Mouse (Mus musculus) ES-E14 (cell line): Measurements from ENCODE around the gene Odf3l2. TPM values are rescaled to one million over a fixed set of nuclear protein-coding genes. Genes with fewer than 3 reads are reported as not detected.

Source experiments
- DNase-seq: peaks from one replicate; pipeline ENCODE4 v3.0.0-alpha.2; 2013; ENCODE audit warnings: low read depth, low spot score
- H3K27ac ChIP-seq: 2 replicates; pipeline ENCODE4 v1.5.1; 2012; ENCODE audit warnings: low read depth, mild to moderate bottlenecking, low read length, moderate library complexity, mixed read lengths; ENCODE audit not compliant: poor library complexity, insufficient read depth, severe bottlenecking
- H3K36me3 ChIP-seq: 2 replicates; pipeline ENCODE4 v1.6.1; 2012; ENCODE audit warnings: mild to moderate bottlenecking, low read length, moderate library complexity, mixed read lengths; ENCODE audit not compliant: control insufficient read depth, poor library complexity, insufficient read depth, severe bottlenecking
- H3K4me1 ChIP-seq, 2 experiments: fragments of 150-350 bp in 1 of 2; sonication (generic) in 1 of 2; 2 replicates each; pipeline ENCODE4 v1.6.1; 2012; ENCODE audit warnings: low read length in 2 of 2, mild to moderate bottlenecking in 1 of 2, mixed read lengths in 1 of 2; ENCODE audit not compliant: control insufficient read depth in 2 of 2, insufficient read depth in 2 of 2, poor library complexity in 1 of 2
- H3K4me3 ChIP-seq, 2 experiments: fragments of 150-350 bp in 1 of 2; sonication (generic) in 1 of 2; 2 replicates each; pipeline ENCODE4 v1.5.1; 2012; ENCODE audit warnings: low read length in 2 of 2, low read depth in 1 of 2, mild to moderate bottlenecking in 1 of 2, mixed read lengths in 1 of 2; ENCODE audit not compliant: insufficient read depth in 1 of 2, poor library complexity in 1 of 2, severe bottlenecking in 1 of 2
- H3K9ac ChIP-seq: 2 replicates; pipeline ENCODE4 v1.6.1; 2012; ENCODE audit warnings: low read depth, mild to moderate bottlenecking, low read length, mixed read lengths; ENCODE audit not compliant: poor library complexity, insufficient read depth, severe bottlenecking
- H3K9me3 ChIP-seq: fragments of 150-350 bp; sonication (generic); 2 replicates; pipeline ENCODE4 v1.6.1; 2012; ENCODE audit warnings: low read depth, mild to moderate bottlenecking, low read length; ENCODE audit not compliant: control insufficient read depth, insufficient read depth
- CHD2 ChIP-seq: IDR thresholded peaks from 2 replicates; pipeline ENCODE4 v1.6.1; 2014; ENCODE audit warnings: mild to moderate bottlenecking, low read depth, low read length, inconsistent platforms
- HCFC1 ChIP-seq: IDR thresholded peaks from 2 replicates; pipeline ENCODE4 v1.6.1; 2012; ENCODE audit warnings: low read length, inconsistent platforms, borderline replicate concordance; ENCODE audit not compliant: insufficient read depth
- MAFK ChIP-seq: IDR thresholded peaks from 2 replicates; pipeline ENCODE4 v1.6.1; 2014; ENCODE audit warnings: mild to moderate bottlenecking, low read depth, low read length, inconsistent platforms; ENCODE audit not compliant: insufficient read depth
- ZC3H11A ChIP-seq: IDR thresholded peaks from 2 replicates; pipeline ENCODE4 v1.6.1; 2012; ENCODE audit warnings: low read depth, mild to moderate bottlenecking, inconsistent platforms, low read length, borderline replicate concordance
- ZNF384 ChIP-seq: IDR thresholded peaks from 2 replicates; pipeline ENCODE4 v1.6.1; 2012; ENCODE audit warnings: low read depth, low read length, inconsistent platforms
- in situ Hi-C, 2 experiments: fragments of 600-800 bp; cut with MboI; formaldehyde crosslinking; loops; one replicate each; pipeline ENCODE4 v1.15.1; 2025; ENCODE audit warnings: low sequenced_read_pairs in 2 of 2, inconsistent platforms in 1 of 2; ENCODE audit not compliant: unreplicated experiment in 2 of 2
- total RNA-seq: library from RNA; depleted of rRNA; stranded (reverse); fragments of 300-350 nt; gene quantifications from 2 replicates; pipeline ENCODE4 v1.2.3, GENCODE M21; 2012

Gene Odf3l2
- total RNA-seq, 1 experiment, result not detected

DNA sequence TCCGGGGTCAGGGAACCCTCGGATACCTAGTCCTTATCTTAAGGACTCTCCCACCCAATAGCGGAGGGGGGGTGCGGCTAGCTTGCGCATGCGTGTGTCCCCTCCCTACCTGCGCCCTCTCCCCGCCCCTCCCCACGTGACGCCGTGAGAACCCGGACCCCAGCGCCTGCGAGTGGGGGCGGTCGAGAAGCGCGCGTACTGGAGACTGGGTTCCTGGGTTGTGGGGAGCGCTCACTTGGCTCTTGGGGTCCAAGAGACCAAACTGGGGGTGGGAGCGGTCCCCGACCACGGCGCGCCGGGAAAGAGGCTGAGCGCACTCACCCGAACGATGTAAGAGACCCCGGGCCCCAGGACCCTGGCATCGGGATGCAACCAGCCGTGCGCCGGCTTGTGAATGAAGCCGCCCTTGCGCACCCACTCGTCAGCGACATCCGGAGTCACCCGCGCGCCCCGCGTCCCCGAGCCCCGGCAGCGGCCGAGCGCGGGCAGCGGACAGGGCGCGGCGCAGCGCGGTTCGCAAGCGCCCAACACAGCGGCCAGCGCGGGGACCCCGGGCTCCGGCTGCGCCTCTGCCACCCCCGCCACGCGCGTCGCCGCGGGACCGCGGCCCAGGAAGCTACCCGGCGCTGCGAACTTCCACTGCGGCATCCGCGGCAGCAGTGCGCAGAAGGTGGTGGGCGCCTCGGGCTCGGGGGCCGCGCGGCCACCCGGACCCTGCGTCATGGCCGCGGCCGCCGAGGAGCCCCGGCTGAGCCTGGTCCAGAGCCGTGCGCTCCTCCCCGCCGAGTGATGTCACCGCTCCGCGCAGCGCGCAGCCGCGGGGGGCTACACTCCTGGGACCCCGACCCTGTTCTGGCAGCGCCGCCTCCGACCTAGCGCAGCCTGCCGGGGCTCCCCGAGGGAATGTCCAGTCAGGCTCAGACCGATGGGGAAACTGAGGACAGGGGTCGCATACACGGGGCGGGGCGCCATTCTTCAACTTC, 8.1 kb downstream of the Odf3l2 start, which contains the start of gene Shc2:
Shc2 (minus strand) TSS at position 791 of the 983 bp plus-strand sequence.
- Histone ChIP-seq H3K9me3 (no peaks in the 10 kb centered on the region), H3K27ac (no peak within 1 kb of the TSS), H3K4me1 (peaks cover 0 to 17% of the 10 kb centered on the region in 2 experiments; a peak in 1 of 4 replicates), H3K4me3 (peak within 1 kb of the TSS; percentile 79 to 85), H3K9ac (peak within 1 kb of the TSS; percentile 72), H3K36me3 (no peaks in the 10 kb centered on the region)
- TF ChIP-seq MAFK (no peak), ZC3H11A (no peak), CHD2 (no peak), HCFC1 (no peak), ZNF384 (no peak)
- DNase-seq, result peak; percentile 71
- in situ Hi-C loops, result no loop called here

DNA sequence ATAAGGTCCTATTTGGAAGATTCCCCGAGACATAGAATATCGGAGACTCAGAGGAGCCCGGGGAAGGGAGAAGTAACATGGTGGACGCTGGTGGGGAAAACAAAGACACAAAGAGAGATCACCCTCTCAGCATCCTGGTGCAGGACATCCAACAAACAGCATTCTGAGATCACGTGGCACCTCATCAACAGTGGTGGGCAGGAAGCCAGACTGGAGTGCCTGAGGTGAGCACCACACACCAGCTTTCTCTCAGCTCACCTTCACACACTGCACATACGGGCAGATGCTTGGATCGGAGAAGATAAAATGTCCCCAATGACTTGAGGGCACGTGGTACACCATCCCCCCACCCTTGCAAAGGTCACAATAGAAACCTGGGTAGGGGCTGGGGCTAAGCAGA, 9.3 kb downstream of the Odf3l2 start:
- H3K36me3 ChIP-seq, result no peaks in the 10 kb centered on the region
- DNase-seq, result no peak
- H3K9ac ChIP-seq, result no peak overlapping the region
- no peak overlapping the region for H3K27ac ChIP-seq
- H3K4me3 ChIP-seq, result no peak overlapping the region
- no peaks in the 10 kb centered on the region for H3K9me3 ChIP-seq
- in situ Hi-C loops, result no loop called here
- peaks cover 0 to 17% of the 10 kb centered on the region in 2 experiments; a peak in 1 of 4 replicates for H3K4me1 ChIP-seq
- TF ChIP-seq ZC3H11A (no peak), CHD2 (no peak), ZNF384 (no peak), HCFC1 (no peak), MAFK (no peak)

DNA sequence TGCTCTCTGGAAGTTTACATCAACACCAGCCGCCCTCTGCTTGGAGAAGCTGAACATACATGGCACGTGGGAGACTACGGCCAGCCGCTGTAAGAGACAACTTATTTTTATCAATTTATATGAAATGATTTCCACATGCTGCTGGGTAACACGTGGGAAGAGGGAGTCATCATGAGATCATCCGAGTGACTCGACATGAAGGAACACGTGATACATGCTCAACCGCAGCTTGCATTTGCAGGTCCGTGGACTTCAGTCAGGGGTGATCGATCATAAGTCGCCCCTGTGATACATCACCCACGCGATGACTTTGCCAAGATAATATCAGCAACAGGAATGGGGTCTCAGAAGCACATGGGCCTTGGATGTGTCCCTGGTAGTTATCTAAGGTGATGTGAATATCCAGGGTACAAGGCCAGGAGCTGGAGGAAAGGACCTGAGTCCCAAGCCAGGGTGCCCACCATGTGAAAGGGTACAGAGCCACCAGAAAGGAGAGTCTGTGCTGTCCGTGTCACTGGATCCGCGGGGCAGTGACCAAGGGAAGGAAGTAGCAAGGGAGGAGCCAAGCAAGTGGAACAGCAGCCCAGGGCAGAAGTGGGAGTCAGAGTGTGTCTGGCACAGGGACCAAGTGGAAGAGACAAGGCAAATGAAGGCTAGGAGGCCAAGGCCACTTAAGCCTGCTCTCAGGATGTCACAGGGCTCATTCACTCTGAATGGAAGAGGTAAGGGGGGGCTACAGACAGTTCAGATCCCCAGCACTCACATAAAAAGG, 12.3 kb downstream of the Odf3l2 start:
- no peak overlapping the region for H3K27ac ChIP-seq
- no peak overlapping the region for H3K4me3 ChIP-seq
- H3K4me1 ChIP-seq, result peaks cover 0 to 10% of the 10 kb centered on the region in 2 experiments; a peak in 1 of 4 replicates
- no peaks in the 10 kb centered on the region for H3K36me3 ChIP-seq
- DNase-seq, result no peak
- in situ Hi-C loops, result no loop called here
- no peaks in the 10 kb centered on the region for H3K9me3 ChIP-seq
- H3K9ac ChIP-seq, result no peak overlapping the region
- TF ChIP-seq HCFC1, result no peak
- no peak for TF ChIP-seq MAFK
- no peak for TF ChIP-seq CHD2
- no peak for TF ChIP-seq ZNF384
- TF ChIP-seq ZC3H11A, result no peak

DNA sequence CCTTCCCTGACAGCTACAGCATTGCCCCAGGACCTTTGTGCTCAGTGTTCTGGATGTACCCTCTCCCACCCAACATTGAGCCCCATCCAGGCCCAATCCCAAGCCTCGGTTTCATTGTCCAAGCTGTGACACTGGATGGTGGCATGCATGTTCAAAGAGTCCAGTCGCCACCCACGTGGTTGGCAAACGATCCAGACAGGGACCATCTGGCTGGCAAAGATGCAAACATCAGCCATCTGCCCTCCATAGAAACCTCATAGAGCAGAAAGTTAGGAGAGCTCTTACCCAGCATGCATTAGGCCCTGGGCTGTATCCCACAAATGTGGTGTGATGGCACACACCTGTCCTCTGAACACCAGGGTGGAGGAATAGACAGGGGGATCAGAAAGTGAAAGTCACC, 14.1 kb downstream of the Odf3l2 start:
- H3K9me3 ChIP-seq, result no peaks in the 10 kb centered on the region
- in situ Hi-C loops, result no loop called here
- H3K27ac ChIP-seq, result no peak overlapping the region
- no peak overlapping the region for H3K9ac ChIP-seq
- TF ChIP-seq ZC3H11A, result no peak
- TF ChIP-seq CHD2, result no peak
- TF ChIP-seq MAFK, result no peak
- no peak for TF ChIP-seq ZNF384
- TF ChIP-seq HCFC1, result no peak
- DNase-seq, result no peak
- peaks cover 0 to 5% of the 10 kb centered on the region in 2 experiments; a peak in 2 of 4 replicates for H3K4me1 ChIP-seq
- no peaks in the 10 kb centered on the region for H3K36me3 ChIP-seq
- H3K4me3 ChIP-seq, result no peak overlapping the region
